Mouse (Mus musculus): ENCODE measurements at regions not wholly inside any gene's neighbourhood (a gene's known extent, or its start where the extent isn't known, plus 50 kb on each side); places are given as distances from the start of the nearest gene placed in this dataset.
"Not testable (repeated sequence)": the region's sequence is repeated elsewhere in the genome, so short reads cannot be mapped to it uniquely, and the experiment has no call there.

DNA sequence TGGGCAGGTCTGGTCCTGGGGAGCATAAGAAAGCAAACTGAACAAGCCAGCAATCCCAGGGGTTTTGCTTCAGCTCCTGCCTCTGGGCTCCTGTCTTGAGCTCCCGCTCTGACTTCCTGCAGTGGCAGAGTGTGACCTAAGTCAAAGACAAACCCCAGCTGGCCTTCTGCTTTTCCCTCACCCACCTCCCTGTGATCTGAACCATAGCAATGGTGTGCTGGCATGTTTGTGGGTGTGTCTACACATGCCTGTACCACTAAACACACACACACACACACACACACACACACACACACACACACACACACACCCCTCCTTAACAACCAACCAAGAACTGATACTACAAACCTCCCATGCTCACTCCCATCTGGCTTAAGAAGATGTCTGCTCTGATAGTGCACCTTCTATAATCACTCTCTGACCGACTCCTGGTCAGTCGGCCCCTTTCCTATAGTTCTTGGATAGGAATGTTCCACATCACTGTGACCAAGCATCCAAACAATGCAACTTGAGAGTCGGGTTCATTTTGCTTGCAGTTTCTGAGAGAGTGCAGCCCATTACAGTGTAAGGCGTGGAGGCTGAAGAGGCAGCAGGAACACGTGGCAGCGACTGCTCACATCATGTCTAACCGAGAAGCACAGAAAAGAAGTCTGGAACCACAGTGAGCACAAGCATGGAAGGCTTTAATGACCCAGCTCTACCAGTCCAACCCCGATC is 134.4 kb downstream of the Tcp10c start:
- no peak for DNase-seq (ENCODE audit: low read depth, low spot score)

GRCm38 (mm10) chr17:13492239-13492638 is 137.9 kb downstream of the Tcp10c start:
- not testable (repeated sequence) for DNase-seq (ENCODE audit: low read depth, low spot score)

DNA sequence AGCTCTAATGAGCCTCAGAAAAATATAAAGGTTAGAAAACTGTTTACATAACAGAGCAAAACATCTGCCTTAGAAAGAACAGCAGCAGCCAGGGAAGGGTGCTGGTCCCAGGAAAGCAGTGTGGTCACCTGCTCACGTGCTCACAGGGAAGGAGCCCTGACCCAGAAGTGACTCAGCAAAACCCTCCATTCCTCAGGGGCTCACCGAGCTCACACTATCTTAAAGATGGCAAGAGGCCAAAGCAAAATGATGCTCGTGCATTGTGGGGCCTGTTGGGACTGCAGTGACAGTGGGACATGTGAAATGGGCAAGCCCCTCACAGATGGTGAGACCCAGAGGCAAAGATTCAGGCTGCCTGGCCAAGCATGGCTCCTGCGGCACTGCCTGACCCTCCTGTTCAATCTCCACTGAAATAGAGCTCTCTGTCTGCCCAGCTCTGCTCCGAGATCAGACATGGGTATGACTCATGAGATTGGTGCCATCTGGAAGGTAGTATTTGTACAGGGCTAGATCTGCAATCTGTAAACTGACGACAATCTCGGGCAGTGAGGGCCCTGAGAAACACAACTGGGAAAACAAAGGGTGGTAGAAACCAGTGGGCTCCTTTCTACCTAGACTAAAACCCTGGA is 138.4 kb downstream of the Tcp10c start:
- DNase-seq (ENCODE audit: low read depth, low spot score), result peak; percentile 29

GRCm38 (mm10) chr17:13493866-13494265 is 139.5 kb downstream of the Tcp10c start:
- not testable (repeated sequence) for DNase-seq (ENCODE audit: low read depth, low spot score)

DNA sequence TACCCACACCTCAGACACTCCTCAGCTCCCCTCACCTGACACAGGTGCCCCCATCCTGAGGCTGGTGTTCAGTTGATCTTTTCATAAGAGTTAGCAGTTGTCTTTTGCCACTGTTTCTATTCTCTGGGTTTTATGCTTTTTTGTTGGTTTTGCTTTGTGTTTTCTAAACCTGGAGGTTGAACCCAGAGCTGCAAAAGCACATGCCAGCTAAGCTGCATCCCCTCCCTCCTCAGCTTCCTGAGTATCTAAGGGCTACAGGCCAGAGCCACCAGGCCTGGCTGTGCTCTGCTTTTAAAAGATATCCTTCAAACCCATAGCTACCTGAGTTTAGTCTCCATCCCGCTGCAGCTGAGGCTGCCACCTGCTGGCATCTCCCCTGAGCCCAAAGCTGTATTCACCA is 140.1 kb downstream of the Tcp10c start:
- not testable (repeated sequence) for DNase-seq (ENCODE audit: low read depth, low spot score)

DNA sequence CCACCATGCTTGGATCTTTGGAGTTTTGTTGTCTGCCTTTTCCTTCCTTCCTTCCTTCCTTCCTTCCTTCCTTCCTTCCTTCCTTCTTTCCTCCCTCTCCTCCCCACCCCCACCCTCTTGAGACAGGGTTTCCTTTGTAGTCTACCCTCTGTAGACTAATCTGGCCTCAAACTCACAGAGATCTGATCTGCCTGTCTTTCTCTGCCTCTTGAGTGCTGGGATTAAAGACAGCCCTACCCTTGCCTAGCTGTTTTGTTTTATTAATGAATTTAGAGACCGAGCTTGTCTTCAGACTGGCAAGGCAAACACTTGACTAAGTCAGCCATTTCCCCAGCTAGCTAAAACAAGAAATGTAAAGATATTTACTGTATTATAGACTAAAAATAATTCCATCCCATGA is 150.0 kb downstream of the Tcp10c start:
- DNase-seq (ENCODE audit: low read depth, low spot score), result not testable (repeated sequence)

DNA sequence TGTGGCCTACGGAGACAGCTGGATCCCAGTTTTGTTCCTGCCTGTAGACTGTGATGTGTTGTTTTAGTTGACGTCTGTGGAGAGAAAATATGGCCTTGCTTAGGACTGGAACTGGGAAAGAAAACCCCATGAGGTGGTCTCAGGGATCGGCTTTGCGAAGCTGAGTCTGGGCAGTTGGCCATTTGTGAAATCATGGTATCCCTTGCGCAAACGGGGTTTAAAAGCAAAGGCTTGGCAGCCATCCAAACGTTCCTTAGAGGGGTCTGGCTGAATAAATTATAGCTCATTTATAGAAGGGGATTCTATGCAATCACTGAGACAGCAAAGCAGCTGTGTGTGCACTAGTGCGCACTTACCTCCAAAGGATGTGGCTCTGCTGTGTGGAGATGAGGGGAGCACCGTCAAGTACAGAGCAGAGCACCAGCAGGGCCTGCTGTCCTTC is 150.5 kb downstream of the Tcp10c start:
- not testable (repeated sequence) for DNase-seq (ENCODE audit: low read depth, low spot score)

- not testable (repeated sequence) for DNase-seq (ENCODE audit: low read depth, low spot score)
These were observed 153.2 kb downstream of the Tcp10c start for GRCm38 (mm10) chr17:13507397-13508063.

GRCm38 (mm10) chr17:13519409-13520201 is 165.2 kb downstream of the Tcp10c start:
- DNase-seq (ENCODE audit: low read depth, low spot score), result not testable (repeated sequence)

GRCm38 (mm10) chr17:13532579-13532978 is 178.2 kb downstream of the Tcp10c start:
- not testable (repeated sequence) for DNase-seq (ENCODE audit: low read depth, low spot score)

- no peak for DNase-seq (ENCODE audit: low read depth, low spot score)
These were observed 186.3 kb downstream of the Tcp10c start for GRCm38 (mm10) chr17:13540446-13541241.

GRCm38 (mm10) chr17:13541249-13541648 is 186.9 kb downstream of the Tcp10c start:
- no peak for DNase-seq (ENCODE audit: low read depth, low spot score)

- no peak for DNase-seq (ENCODE audit: low read depth, low spot score)
These were observed 187.9 kb downstream of the Tcp10c start for GRCm38 (mm10) chr17:13542261-13542660.

- DNase-seq (ENCODE audit: low read depth, low spot score), result no peak
These were observed 188.5 kb downstream of the Tcp10c start for GRCm38 (mm10) chr17:13542856-13543255.

DNA sequence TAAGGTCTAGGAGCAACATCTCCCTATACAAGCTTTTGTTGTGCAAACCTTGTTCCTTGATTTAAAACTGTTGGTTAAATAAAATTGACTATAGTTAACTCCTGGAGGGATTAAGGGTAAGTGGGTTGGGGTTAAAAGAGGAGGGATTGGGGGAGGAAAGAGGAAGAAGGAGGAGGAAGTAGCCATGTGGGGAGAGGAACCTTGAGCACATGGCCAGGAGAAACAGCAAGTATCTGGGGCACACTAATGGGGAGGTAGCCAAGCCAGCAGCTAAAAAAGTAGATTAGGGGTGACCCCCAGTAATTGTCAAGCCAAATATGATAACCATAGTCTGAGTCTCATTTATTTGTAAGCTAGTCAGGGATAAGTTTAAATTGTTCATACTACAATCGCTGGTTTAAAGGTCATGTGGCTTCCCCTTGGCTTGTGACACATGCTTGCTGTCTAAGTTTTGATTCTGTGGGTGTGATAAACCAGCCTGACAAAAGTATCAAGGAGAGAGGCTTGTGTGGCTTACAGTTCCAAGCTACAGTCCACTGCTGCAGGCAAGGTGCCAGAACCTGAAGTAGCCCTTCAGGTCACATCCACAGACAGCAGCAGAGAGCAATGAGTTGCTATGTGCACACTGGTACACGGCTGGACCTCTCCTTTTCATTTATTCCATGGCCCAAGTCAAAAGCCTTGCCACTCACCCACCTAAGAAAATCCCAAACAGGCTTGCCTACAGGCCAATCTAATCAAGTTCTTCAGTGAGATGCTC is 189.8 kb downstream of the Tcp10c start:
- DNase-seq (ENCODE audit: low read depth, low spot score), result no peak

GRCm38 (mm10) chr17:13546249-13546648 is 191.9 kb downstream of the Tcp10c start:
- DNase-seq (ENCODE audit: low read depth, low spot score), result no peak

GRCm38 (mm10) chr17:13546669-13547085 is 192.3 kb downstream of the Tcp10c start:
- no peak for DNase-seq (ENCODE audit: low read depth, low spot score)

- DNase-seq (ENCODE audit: low read depth, low spot score), result no peak
These were observed 193.4 kb downstream of the Tcp10c start for GRCm38 (mm10) chr17:13547657-13548360.
